Mouse (Mus musculus) lung, postnatal 4 days (tissue): ENCODE measurements around the gene Ankrd23.
"Not testable (repeated sequence)": the region's sequence is repeated elsewhere in the genome, so short reads cannot be mapped to it uniquely, and the experiment has no call there.

Experiments used
- DNase-seq, 2 experiments: peaks; one replicate each; pipeline ENCODE4 v3.0.0; 2021

Ankrd23 gene

GRCm38 (mm10) chr1:36536783-36537182 lies at the start of gene Ankrd23:
Gene Ankrd23 (minus strand): TSS chr1:36536883.
- not testable (repeated sequence) for DNase-seq

- no peak for DNase-seq
These were observed 49.6 kb upstream of the Ankrd23 start for GRCm38 (mm10) chr1:36586288-36586687.

DNA sequence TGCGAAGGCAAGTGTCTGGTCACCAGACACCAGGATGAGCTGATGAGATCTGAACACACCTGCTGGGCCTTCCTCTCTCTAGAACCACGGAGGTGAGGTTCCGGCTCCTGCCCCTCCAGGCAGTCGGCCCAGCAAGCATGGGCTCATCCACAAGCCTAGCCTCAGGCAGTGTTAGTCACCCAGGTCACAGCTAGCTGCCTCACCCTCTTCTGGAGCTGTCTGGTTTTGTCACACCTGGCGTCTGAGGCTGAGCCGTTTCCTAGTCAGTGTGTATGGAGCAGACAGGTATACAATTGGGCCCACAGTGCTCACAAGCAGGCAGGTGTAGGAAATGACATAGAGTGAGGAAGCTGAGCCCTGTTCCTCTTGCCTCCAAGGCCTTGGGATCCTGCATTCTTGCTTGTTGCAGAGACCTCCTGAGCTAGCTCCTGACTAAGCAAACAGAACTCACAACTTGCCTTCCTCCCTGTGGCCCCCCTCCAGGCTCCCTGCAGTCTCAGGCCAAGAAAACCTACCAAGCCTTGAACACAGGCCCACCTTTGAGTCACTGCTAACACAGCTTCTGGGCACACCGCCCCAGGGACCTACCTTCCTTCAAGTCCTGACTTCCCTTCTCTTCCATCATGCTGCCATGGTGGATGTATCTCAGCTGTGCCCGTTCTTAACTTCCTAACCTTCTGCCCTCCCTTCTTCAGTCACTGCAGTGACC lies 46.9 kb upstream of the Ankrd23 start:
- no peak for DNase-seq

- no peak for DNase-seq
These were observed 45.5 kb upstream of the Ankrd23 start for GRCm38 (mm10) chr1:36582211-36582610.

DNA sequence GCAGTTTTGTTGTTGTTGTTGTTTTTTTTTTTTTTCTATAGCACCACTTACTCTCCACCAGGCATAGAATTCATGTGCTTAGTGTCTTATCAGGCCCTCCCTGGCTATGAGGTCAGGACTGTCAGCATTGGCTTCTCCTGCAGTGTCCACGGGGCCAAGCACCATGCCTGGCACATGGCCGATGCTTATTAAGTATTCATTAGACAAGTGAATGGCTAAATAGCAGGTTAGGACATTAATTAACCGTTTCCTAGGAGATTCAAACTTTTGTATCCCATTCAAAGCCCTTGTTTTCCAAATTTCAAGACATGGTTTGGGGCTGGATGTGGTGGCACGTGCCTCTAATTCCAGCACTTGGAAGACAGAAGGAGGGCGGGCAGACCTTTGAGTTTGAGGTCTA lies 44.6 kb upstream of the Ankrd23 start:
- DNase-seq: no peak

GRCm38 (mm10) chr1:36580384-36581207 lies 43.9 kb upstream of the Ankrd23 start:
- peak; percentile 69 to 82 for DNase-seq

DNA sequence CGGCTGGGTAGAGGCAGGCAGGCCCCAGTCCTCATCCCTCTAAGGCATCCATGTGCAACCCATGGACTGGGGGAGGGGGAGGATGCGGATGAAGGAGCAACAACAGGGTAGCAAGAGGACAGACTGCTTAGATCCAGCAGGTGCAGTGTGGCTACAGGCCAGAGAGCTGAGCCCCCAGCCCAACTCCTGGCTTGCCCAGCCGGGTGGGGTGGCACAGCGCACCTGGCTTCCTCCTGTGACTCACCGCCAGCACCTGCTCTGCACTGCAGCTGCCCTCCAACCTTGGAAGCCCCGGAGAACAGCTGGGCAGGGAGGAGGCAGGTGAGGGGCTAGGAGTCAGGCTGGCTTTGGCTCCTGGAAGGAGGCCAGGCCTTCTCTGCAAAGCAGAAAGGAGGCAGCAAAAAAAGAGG lies 43.3 kb upstream of the Ankrd23 start:
- DNase-seq: no peak

- no peak for DNase-seq
These were observed 40.5 kb upstream of the Ankrd23 start for GRCm38 (mm10) chr1:36576991-36577675.

DNA sequence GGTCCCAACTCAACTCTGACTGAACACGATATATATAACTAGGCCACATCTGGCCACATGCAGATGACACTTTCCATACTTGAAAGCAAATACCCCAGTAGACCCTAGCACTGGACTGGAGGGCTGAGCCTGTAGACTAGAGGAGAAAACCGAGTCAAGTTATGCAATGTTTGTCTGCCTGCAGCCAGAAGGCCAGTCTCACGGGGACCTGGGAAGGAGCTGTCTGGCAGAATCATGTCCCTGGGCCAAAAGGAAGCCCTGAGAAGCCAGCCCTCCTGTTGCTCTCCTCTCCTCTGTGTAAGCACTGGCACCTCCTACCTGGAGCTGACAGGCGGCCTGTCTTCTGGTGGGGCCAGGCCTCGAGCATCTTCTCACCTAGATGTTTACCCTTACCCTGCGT lies 38.7 kb upstream of the Ankrd23 start:
- no peak for DNase-seq

DNA sequence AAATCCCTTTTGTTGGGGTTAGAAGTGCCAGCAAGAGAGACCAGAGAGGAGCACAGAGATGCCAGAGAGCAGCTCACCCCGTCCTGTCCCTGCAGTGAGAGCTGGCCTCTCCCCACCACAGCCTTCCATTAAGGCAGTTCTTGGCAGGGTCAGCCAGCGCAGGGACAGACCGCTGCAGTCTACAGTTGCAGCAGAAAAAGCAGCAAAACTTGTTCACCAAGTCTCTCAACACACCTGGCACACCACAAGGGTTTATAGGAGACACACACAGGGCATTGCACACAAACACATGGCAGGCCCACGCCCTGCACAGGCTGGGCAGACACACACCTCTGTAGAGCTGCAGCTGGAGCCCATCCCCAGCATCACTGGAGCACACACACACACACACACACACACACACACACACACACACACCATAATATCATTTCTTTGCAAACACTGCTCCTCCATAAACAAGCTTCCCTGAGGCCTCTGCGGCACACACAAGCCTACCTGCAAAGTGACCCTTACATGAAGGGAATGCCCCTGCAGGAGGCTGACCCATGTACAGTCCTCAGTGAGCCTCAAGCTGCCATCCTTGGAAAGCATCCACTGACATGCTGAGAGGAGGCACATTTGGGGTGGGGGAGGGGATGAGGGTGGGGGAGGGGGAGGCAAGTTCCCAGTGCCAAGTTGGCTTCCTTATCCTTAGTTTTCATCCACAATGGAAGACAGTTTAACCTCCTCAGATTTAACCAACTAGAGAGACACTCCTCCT lies 37.7 kb upstream of the Ankrd23 start:
- no peak for DNase-seq

DNA sequence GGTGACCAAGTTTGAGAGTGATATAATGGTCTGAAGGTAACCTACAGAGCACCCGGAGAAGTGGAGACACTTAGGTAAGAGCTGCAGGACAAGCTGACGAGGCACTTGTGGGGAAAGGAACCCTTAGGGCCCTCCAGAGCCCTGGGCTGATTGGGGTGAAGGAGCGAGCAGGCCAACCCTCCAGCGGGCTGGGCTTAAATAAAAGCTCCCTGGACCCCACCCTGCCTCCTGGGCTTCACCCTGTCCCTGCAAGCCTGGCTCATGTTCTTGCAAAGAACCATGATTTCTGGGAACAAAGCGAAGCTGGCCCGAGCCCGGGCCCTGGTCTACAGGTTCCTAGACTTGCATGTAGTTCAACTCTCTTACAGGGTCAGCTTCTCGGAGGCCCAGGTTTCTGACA lies 36.8 kb upstream of the Ankrd23 start:
- peak in 1 of 2 experiments; percentile 55 for DNase-seq

GRCm38 (mm10) chr1:36572709-36573108 lies 36.0 kb upstream of the Ankrd23 start:
- DNase-seq: no peak

- no peak for DNase-seq
These were observed 35.5 kb upstream of the Ankrd23 start for GRCm38 (mm10) chr1:36572140-36572700.

GRCm38 (mm10) chr1:36571627-36572026 lies 34.9 kb upstream of the Ankrd23 start:
- peak; percentile 76 to 86 for DNase-seq

- DNase-seq: no peak
These were observed 33.6 kb upstream of the Ankrd23 start for GRCm38 (mm10) chr1:36570320-36570719.

- peak in 1 of 2 experiments; percentile 55 for DNase-seq
These were observed 33.1 kb upstream of the Ankrd23 start for GRCm38 (mm10) chr1:36569694-36570276.

DNA sequence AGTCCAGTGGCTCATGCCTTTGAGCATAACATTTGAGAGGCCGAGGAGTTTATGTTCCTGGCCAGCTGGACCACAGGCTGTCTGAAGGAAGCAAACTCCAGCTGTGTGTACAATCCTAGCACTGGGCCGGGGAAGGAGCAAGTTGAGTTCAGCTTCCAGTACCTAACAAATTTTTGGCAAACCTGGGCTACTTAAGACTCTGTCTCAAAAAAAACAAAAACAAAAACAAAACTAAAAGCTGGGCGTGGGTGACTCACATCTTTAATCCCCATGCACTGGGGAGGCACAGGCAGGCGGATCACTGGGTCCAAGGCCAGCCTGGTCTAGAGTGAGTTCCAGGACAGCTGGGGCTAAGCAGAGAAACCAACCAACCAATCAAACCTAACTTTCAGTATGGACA lies 32.1 kb upstream of the Ankrd23 start:
- DNase-seq: peak in 1 of 2 experiments; percentile 44

GRCm38 (mm10) chr1:36567818-36568603 lies 31.3 kb upstream of the Ankrd23 start:
- DNase-seq: no peak

DNA sequence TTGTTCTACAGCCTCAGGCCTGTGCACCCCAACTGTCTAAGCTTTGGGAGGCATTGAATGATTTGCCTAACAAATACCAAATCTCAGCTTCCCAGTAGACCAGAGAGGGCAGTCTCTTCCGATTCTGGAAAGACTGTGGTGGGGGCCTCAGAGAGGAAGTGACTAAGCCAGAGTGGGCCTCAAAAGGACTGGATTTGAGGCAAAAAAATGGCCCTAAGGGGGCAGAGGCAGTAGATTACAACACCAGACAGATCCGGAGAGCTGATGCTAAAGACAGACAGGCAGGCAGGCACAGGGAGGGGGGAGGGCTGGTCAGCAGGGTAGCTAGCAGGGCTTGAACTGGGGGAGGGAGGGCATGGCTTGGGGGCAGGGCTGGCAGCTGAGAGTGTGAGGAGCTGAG lies 29.7 kb upstream of the Ankrd23 start:
- no peak for DNase-seq

GRCm38 (mm10) chr1:36564101-36564500 lies 27.4 kb upstream of the Ankrd23 start:
- no peak for DNase-seq

DNA sequence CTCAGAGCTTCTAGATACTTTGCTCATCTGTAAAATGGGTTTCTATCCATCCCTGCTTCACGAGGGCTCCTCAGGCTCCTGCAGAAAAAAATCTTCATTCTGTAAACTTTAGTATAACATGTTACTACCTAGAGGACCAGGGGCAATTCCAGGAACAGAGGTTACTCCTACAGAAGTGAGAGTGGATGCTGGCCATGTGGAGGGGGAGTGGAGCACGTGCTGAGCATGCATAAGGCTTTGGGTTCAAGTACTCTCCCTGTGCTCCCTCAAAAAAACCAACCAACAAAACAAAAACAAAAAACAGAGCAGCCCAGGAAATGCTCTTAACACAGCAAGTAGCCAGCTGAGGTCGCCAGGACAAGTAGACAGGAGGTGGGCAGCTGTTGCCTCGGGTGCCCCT lies 26.9 kb upstream of the Ankrd23 start:
- no peak for DNase-seq
